Mouse (Mus musculus) intestine, postnatal 0 days (tissue): ENCODE results near the gene Nup43. TPM values are rescaled to one million over a fixed set of nuclear protein-coding genes. Genes with fewer than 3 reads are reported as not detected.

Experiments
- ATAC-seq: fragments of 200-750 bp; cut with Nextera tagmentation; 2 replicates; pipeline ENCODE4 v1.8.0; 2017; ENCODE audit warnings: mild to moderate bottlenecking, moderate TSS enrichment, moderate library complexity
- H3K27ac ChIP-seq: fragments of 300-500 bp; sonication (generic); 2 replicates; pipeline ENCODE4 v1.5.1; 2014; ENCODE audit warnings: mild to moderate bottlenecking, low read depth, low read length, moderate library complexity
- H3K27me3 ChIP-seq: fragments of 300-500 bp; sonication (generic); replicated peaks from 2 replicates; pipeline ENCODE4 v1.6.1; 2014; ENCODE audit warnings: low read length, mixed read lengths; ENCODE audit not compliant: control insufficient read depth, insufficient read depth
- H3K36me3 ChIP-seq: fragments of 300-500 bp; sonication (generic); 2 replicates; pipeline ENCODE4 v1.6.1; 2014; ENCODE audit warnings: mild to moderate bottlenecking, moderate library complexity; ENCODE audit not compliant: control insufficient read depth, insufficient read depth
- H3K4me1 ChIP-seq: fragments of 300-500 bp; sonication (generic); replicated peaks from 2 replicates; pipeline ENCODE4 v1.6.1; 2014; ENCODE audit warnings: antibody characterized with exemption, low read length, mixed read lengths; ENCODE audit not compliant: control insufficient read depth, insufficient read depth
- H3K4me2 ChIP-seq: fragments of 300-500 bp; sonication (generic); replicated peaks from 2 replicates; pipeline ENCODE4 v1.6.1; 2014; ENCODE audit warnings: low read depth, mild to moderate bottlenecking, moderate library complexity
- H3K4me3 ChIP-seq: fragments of 300-500 bp; sonication (generic); 2 replicates; pipeline ENCODE4 v1.5.1; 2014; ENCODE audit warnings: low read depth, low read length
- H3K9ac ChIP-seq: fragments of 300-500 bp; sonication (generic); 2 replicates; pipeline ENCODE4 v1.6.1; 2014; ENCODE audit warnings: mild to moderate bottlenecking, low read depth, low read length
- H3K9me3 ChIP-seq: fragments of 300-500 bp; sonication (generic); 2 replicates; pipeline ENCODE4 v1.6.1; 2016; ENCODE audit warnings: mixed run types; ENCODE audit not compliant: control insufficient read depth
- CTCF ChIP-seq: sonication (generic); IDR thresholded peaks from 2 replicates; pipeline ENCODE4 v1.5.1; 2016; ENCODE audit warnings: low read depth, mild to moderate bottlenecking, control low read depth, antibody characterized with exemption, moderate library complexity
- WGBS: fragments of 180-500 bp; shearing (Covaris S2); extraction: QIAGEN DNeasy Blood & Tissue Kit; methylation state at CpG from one replicate; pipeline ENCODE4 v1.1.7; 2014; 5-methylcytosine and 5-hydroxymethylcytosine counted together
- polyA plus RNA-seq: library from polyadenylated mRNA; unstranded; fragments of >200 nt; fragmentation: Nextera tagmentation; extraction: Ambion mirVana; gene quantifications from 2 replicates; pipeline ENCODE4 v1.2.1, GENCODE M21; 2015

The Nup43 gene
- polyA plus RNA-seq, 1 experiment from 2014 or later = 14.2 TPM

- ATAC-seq = no peak
- H3K36me3 ChIP-seq = peaks cover 25% of the 10 kb centered on the region
- H3K27ac ChIP-seq = no peak overlapping the region
- H3K9me3 ChIP-seq = no peaks in the 10 kb centered on the region
- WGBS = 88% methylated on average over 2 of the region's 2 CpGs
- H3K4me1 ChIP-seq = no peaks in the 10 kb centered on the region
- H3K4me3 ChIP-seq = no peak overlapping the region
- H3K9ac ChIP-seq = no peak overlapping the region
- no peak for TF ChIP-seq CTCF
- H3K27me3 ChIP-seq = no peaks in the 10 kb centered on the region
- H3K4me2 ChIP-seq = no peak overlapping the region
These were observed 16.2 kb upstream of the Nup43 start for GRCm38 (mm10) chr10:7651057-7651456.

GRCm38 (mm10) chr10:7662471-7663141 is 4.7 kb upstream of the Nup43 start:
- no peaks in the 10 kb centered on the region for H3K9me3 ChIP-seq
- peak; percentile 61 for ATAC-seq

GRCm38 (mm10) chr10:7663159-7664026 is 3.9 kb upstream of the Nup43 start:
- 0 out of 2 replicates have a peak, but pooled peaks have one; percentile 1 for TF ChIP-seq CTCF
- ATAC-seq = peak; percentile 93
- H3K36me3 ChIP-seq = no peaks in the 10 kb centered on the region
- H3K4me3 ChIP-seq = peak overlapping the region; percentile 83
- under 1% methylated on average over 61 of the region's 64 CpGs for WGBS
- no peaks in the 10 kb centered on the region for H3K9me3 ChIP-seq
- no peaks in the 10 kb centered on the region; the same call in none of the 2 replicates for H3K4me1 ChIP-seq
- H3K4me2 ChIP-seq = peak overlapping the region; percentile 78
- H3K9ac ChIP-seq = peak overlapping the region; percentile 67
- H3K27ac ChIP-seq = peak overlapping the region; percentile 94
- no peaks in the 10 kb centered on the region for H3K27me3 ChIP-seq

More at GRCm38 (mm10) chr10:7662471-7663141, 4.7 kb upstream of the Nup43 start:
- TF ChIP-seq CTCF = no peak
- 0% methylated on average over 44 of the region's 44 CpGs for WGBS
- no peaks in the 10 kb centered on the region for H3K27me3 ChIP-seq
- H3K4me1 ChIP-seq = no peaks in the 10 kb centered on the region; the same call in 1 of the 2 replicates
- peak overlapping the region; percentile 78 for H3K4me2 ChIP-seq
- H3K36me3 ChIP-seq = no peaks in the 10 kb centered on the region
- H3K4me3 ChIP-seq = peak overlapping the region; percentile 83
- H3K9ac ChIP-seq = peak overlapping the region; percentile 67
- H3K27ac ChIP-seq = peak overlapping the region; percentile 94

GRCm38 (mm10) chr10:7664027-7664526 is 3.2 kb upstream of the Nup43 start:
- peak overlapping the region; percentile 78 for H3K4me2 ChIP-seq
- H3K9me3 ChIP-seq = no peaks in the 10 kb centered on the region
- H3K9ac ChIP-seq = peak overlapping the region; percentile 67; the same call in 1 of the 2 replicates
- no peaks in the 10 kb centered on the region for H3K36me3 ChIP-seq
- peak overlapping the region; percentile 83 for H3K4me3 ChIP-seq
- peak overlapping the region; percentile 94; the same call in 1 of the 2 replicates for H3K27ac ChIP-seq
- H3K27me3 ChIP-seq = no peaks in the 10 kb centered on the region
- WGBS = 47% methylated on average over 6 of the region's 6 CpGs
- ATAC-seq = no peak
- TF ChIP-seq CTCF = no peak
- no peaks in the 10 kb centered on the region; the same call in none of the 2 replicates for H3K4me1 ChIP-seq

DNA sequence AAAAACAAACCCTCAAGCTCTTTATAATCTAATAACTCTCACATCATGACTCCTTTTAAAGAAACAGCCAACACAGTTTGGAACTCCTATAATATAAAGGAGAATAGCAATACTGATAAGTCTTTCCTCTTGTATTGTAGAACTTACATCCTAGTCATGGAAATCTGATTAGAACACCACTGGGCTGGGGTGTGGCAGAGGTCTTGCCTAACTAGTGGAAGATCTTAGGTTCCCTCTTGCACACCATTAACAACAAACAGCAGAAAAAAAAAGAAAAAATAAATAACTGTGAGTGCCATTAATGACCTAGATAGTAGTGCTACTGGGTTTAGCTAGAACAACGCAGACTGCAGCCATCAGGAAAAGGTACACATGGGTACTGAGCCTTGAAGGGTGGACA is 2.4 kb upstream of the Nup43 start:
- WGBS = 79% methylated on average over 1 of the region's 1 CpGs
- Histone ChIP-seq H3K9ac (no peak overlapping the region), H3K27ac (no peak overlapping the region), H3K36me3 (peaks cover 5% of the 10 kb centered on the region; the same call in 1 of the 2 replicates), H3K4me3 (no peak overlapping the region), H3K4me1 (no peaks in the 10 kb centered on the region; the same call in none of the 2 replicates), H3K4me2 (no peak overlapping the region), H3K27me3 (no peaks in the 10 kb centered on the region), H3K9me3 (no peaks in the 10 kb centered on the region)
- no peak for ATAC-seq
- TF ChIP-seq CTCF = no peak

DNA sequence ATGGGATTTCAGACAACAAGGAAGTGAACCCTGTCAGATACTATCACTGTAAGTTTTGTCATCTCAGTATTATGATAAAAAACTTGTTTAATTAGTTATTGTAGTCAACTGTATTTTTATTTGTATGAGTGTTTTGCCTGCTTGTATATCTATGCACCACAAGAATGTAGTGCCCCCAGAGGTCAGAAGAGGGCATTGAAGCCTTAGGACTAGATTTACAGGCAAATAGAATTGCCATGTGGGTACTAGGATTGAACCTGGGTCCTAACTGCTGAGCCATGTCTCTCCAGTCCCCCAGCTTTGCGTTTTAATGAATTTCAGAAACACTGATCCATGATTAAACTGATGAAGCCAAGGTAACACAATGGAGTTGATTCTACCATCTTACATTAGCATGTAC is 6.4 kb downstream of the Nup43 start:
- peak; percentile 67 for TF ChIP-seq CTCF
- Histone ChIP-seq H3K27me3 (no peaks in the 10 kb centered on the region), H3K4me3 (no peak overlapping the region), H3K27ac (no peak overlapping the region), H3K4me1 (no peaks in the 10 kb centered on the region), H3K36me3 (peaks cover 19% of the 10 kb centered on the region), H3K9ac (no peak overlapping the region), H3K4me2 (no peak overlapping the region), H3K9me3 (no peaks in the 10 kb centered on the region)
- 0 out of 2 replicates have a peak, but pooled peaks have one; percentile 19 for ATAC-seq
- 67% methylated on average over 1 of the region's 1 CpGs for WGBS
